ENCODE assay signal across 17 mouse cellular contexts in genomic region chr4:142798834-142799233, GRCm38 (mm10).
DNase-seq lines count a peak whose midpoint lies in the region; ATAC-seq and TF ChIP-seq lines count a peak whose summit lies in the region.
"Had no signal": no experiment of that assay in that cellular context is flagged by ENCODE, and none has a peak within 500 bp of the region (broad histone marks: within the 10 kb centered on the region; RNA-seq: fewer than 3 reads in every experiment).

No protein-coding gene starts in this region.

- no peak overlapping the region for H3K9ac ChIP-seq in forebrain, embryonic 15.5 days (replicated peaks)
- no peak overlapping the region for H3K9ac ChIP-seq in forebrain, embryonic 12.5 days
- 0 out of 2 replicates have a peak overlapping the region, but pooled peaks have one; percentile 7 for H3K9ac ChIP-seq in limb, embryonic 14.5 days (ENCODE audit: low read depth, low read length, severe bottlenecking)
- H3K9ac ChIP-seq: liver, embryonic 14.5 days had no signal

- no peaks in the 10 kb centered on the region for H3K9me3 ChIP-seq in forebrain, embryonic 15.5 days
- no peaks in the 10 kb centered on the region for H3K9me3 ChIP-seq in forebrain, embryonic 12.5 days
- H3K9me3 ChIP-seq in limb, embryonic 14.5 days (ENCODE audit: control insufficient read depth, low read length): no peaks in the 10 kb centered on the region
- no peaks in the 10 kb centered on the region for H3K9me3 ChIP-seq in limb, embryonic 10.5 days (replicated peaks)
- H3K9me3 ChIP-seq: embryonic facial prominence, embryonic 10.5 days; midbrain, embryonic 10.5 days had no signal

- TF ChIP-seq POLR2A in limb, embryonic 14.5 days (IDR thresholded peaks at IDR 0.05; ENCODE audit: borderline replicate concordance, extremely low read depth, insufficient read depth, insufficient read length): no peak

- intact Hi-C loops in heart, postnatal 25 days (cut with DNase I): no loop called here

- DNase-seq in limb, embryonic 14.5 days (ENCODE audit: low spot score): no peak
- DNase-seq in limb, embryonic 10.5 days (ENCODE audit: low spot score): no peak
- peak; percentile 55 to 61 for DNase-seq in cerebellum, postnatal 25 days
- DNase-seq in layer of hippocampus, postnatal 14 days (ENCODE audit: low spot score in 2 of 2): peak; percentile 33 to 61
- DNase-seq in heart, postnatal 25 days (ENCODE audit: low spot score): no peak
- no peak for DNase-seq in embryo, embryonic 10.5 days (ENCODE audit: low spot score)
- DNase-seq: adrenal gland, adult 2 months; gastrocnemius, adult 2 months; heart, postnatal 10 days; kidney, adult 11 months; kidney, postnatal 36 days; thymus, adult 18-20 months had no signal

- H3K27me3 ChIP-seq in forebrain, embryonic 15.5 days: no peaks in the 10 kb centered on the region
- H3K27me3 ChIP-seq in forebrain, embryonic 12.5 days: peaks cover 4% of the 10 kb centered on the region; the same call in 1 of the 2 replicates
- no peaks in the 10 kb centered on the region for H3K27me3 ChIP-seq in limb, embryonic 14.5 days (ENCODE audit: control insufficient read depth, insufficient read depth, low read length)
- H3K27me3 ChIP-seq in limb, embryonic 10.5 days (ENCODE audit: low read depth, poor library complexity, severe bottlenecking): no peaks in the 10 kb centered on the region

- 58% methylated on average over 6 of the region's 6 CpGs for WGBS in forebrain, embryonic 15.5 days
- WGBS in forebrain, embryonic 12.5 days: 78% methylated on average over 6 of the region's 6 CpGs
- whole genome bisulfite sequencing in limb, embryonic 14.5 days: 65% methylated on average over 6 of the region's 6 CpGs
- 81% methylated on average over 6 of the region's 6 CpGs for WGBS in limb, embryonic 10.5 days

- H3K4me3 ChIP-seq in forebrain, embryonic 15.5 days: no peak overlapping the region
- no peak overlapping the region for H3K4me3 ChIP-seq in forebrain, embryonic 12.5 days (replicated peaks)
- H3K4me3 ChIP-seq in limb, embryonic 14.5 days (replicated peaks; ENCODE audit: low read length): no peak overlapping the region
- no peak overlapping the region for H3K4me3 ChIP-seq in limb, embryonic 10.5 days
- H3K4me3 ChIP-seq: embryonic facial prominence, embryonic 10.5 days; gastrocnemius, adult 2 months; midbrain, embryonic 10.5 days had no signal

- H3K36me3 ChIP-seq in forebrain, embryonic 15.5 days: no peaks in the 10 kb centered on the region
- no peaks in the 10 kb centered on the region for H3K36me3 ChIP-seq in forebrain, embryonic 12.5 days (replicated peaks)
- H3K36me3 ChIP-seq in limb, embryonic 14.5 days (ENCODE audit: control insufficient read depth, insufficient read depth, low read length): no peaks in the 10 kb centered on the region
- no peaks in the 10 kb centered on the region for H3K36me3 ChIP-seq in limb, embryonic 10.5 days
- H3K36me3 ChIP-seq: embryonic facial prominence, embryonic 10.5 days; midbrain, embryonic 10.5 days had no signal

- ATAC-seq in forebrain, embryonic 15.5 days (replicated peaks): no peak
- no peak for ATAC-seq in forebrain, embryonic 12.5 days (ENCODE audit: low FRiP score)
- ATAC-seq in limb, embryonic 14.5 days (ENCODE audit: low FRiP score, low read depth): no peak

- no peak overlapping the region for H3K4me2 ChIP-seq in forebrain, embryonic 15.5 days (replicated peaks)
- H3K4me2 ChIP-seq in forebrain, embryonic 12.5 days: no peak overlapping the region
- H3K4me2 ChIP-seq in limb, embryonic 14.5 days (replicated peaks; ENCODE audit: low read depth, low read length, severe bottlenecking): no peak overlapping the region

- 0 out of 2 replicates have a peak overlapping the region, but pooled peaks have one; percentile 16 for H3K27ac ChIP-seq in forebrain, embryonic 15.5 days (replicated peaks)
- H3K27ac ChIP-seq in forebrain, embryonic 12.5 days: no peak overlapping the region
- H3K27ac ChIP-seq in limb, embryonic 14.5 days (replicated peaks; ENCODE audit: low read depth, low read length): no peak overlapping the region
- no peak overlapping the region for H3K27ac ChIP-seq in limb, embryonic 10.5 days
- H3K27ac ChIP-seq: embryonic facial prominence, embryonic 10.5 days; gastrocnemius, adult 2 months; liver, embryonic 14.5 days; midbrain, embryonic 10.5 days had no signal

- H3K4me1 ChIP-seq in forebrain, embryonic 15.5 days: peaks cover 11% of the 10 kb centered on the region
- 0 out of 2 replicates have a peak, but pooled peaks cover 2% of the 10 kb centered on the region for H3K4me1 ChIP-seq in forebrain, embryonic 12.5 days
- H3K4me1 ChIP-seq in limb, embryonic 14.5 days (ENCODE audit: control insufficient read depth, insufficient read depth, low read length): no peaks in the 10 kb centered on the region
- peaks cover 10% of the 10 kb centered on the region for H3K4me1 ChIP-seq in limb, embryonic 10.5 days
- H3K4me1 ChIP-seq: midbrain, embryonic 10.5 days had no signal

Comparison
In these comparisons a context has a peak if more than half of its experiments do, and no peak if none do; other contexts are left out.
1. DNase-seq: peak in cerebellum, postnatal 25 days (2 of 2) and layer of hippocampus, postnatal 14 days (2 of 2); none in limb, embryonic 14.5 days (single experiment), limb, embryonic 10.5 days (single experiment), heart, postnatal 25 days (single experiment) and embryo, embryonic 10.5 days (single experiment).